Mouse (Mus musculus) lung, postnatal 4 days (tissue): ENCODE measurements at regions not wholly inside any gene's neighbourhood (a gene's known extent, or its start where the extent isn't known, plus 50 kb on each side); places are given as distances from the start of the nearest gene placed in this dataset.

Experiments used
- DNase-seq, 2 experiments: peaks; one replicate each; pipeline ENCODE4 v3.0.0; 2021

DNA sequence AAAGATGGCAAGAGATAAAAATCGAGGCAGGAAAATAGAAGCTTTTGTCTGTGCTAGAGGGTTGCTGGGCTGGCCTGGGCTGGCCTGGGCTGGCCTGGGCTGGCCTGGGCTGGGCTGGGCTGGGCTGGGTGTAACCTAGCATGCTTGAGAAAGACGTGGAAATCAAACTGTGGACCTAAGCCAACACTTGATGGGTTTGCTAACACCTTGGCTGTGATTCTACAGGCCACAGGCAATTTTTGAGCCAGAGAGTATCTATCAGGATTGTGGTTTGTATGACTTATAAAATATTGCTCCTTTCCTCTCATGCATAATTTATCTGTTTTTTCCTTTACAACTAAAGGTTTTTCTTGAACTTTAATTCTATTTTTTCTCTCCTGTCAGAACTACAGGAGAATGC lies 417.3 kb upstream of the Ccnh start:
- DNase-seq, result no peak

DNA sequence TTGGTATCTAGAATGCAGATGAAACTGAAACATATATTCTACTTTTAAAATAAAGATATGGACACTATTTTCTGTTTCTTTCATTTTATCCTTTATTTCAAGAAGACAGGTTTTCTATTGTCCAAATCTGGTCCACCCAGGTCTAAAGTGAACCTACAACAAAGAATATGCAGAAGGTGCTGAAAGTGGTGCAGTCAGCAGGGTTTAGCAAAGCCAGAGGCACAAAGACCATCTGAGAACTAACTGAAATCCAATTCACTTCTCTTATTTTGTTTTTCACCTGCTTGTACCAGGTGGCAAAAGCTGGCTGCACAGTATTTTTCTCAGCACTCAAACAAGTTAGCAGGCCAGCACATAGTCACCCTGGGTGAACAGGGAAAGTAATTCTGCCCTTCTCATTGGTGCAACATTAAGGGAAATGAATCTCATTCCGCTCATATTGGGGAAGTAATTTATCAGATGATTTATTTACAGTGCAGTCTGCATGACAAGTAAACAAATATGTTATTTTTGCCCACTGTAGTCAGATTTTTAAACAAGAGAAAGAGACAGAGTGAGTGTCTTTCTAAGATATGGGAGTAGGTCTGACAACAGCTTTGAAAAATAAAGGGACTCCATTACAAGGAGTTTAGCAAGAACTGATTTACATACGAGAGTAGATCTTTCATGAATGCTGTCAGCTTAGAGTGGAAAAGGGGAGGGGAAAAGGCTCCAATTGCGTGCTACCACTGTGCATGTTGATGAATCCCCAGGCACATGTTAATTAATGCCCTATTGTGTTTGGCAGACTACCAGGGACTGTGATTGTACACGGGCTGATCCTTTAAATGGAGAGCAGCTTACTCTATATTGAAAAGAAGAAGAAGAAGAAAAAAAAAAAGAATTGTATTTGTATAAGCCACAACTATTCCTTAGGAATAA lies 405.9 kb upstream of the Ccnh start:
- DNase-seq, result no peak

DNA sequence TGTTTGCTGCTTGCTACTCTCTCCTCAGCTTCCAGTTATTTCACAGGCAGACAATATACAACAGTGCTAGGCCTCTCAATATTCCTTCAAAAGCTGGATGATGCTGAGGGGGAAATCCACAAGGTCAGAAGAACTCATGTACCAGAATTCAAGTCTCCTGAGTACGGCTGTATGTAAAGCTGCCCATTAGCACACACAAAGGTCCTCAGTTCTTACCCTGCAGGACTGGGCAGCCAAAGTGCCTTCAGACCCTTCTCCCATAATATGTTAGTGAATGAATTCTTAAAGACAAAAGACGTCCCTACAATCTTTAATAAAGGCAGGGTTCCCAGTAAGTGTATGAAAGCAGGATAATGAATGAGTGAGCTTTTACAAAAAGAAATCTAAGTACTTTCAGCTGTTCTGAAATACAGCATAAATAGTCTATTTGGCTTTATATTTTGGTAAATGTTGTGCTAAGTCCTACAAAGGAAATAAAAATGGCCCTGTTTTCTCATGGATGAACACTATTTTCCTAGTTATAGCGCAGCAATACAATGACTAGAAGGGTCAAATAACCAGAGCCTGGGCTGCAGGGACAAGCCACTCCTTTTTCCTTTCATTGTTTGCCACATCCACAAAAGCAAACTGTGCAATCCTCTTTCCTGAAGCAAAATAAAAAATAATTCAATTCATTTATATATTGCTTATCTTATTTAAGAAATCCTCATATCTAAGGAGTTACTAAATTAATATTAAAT lies 384.8 kb upstream of the Ccnh start:
- no peak for DNase-seq

- no peak for DNase-seq
These were observed 384.0 kb upstream of the Ccnh start for GRCm38 (mm10) chr13:84805190-84805589.

DNA sequence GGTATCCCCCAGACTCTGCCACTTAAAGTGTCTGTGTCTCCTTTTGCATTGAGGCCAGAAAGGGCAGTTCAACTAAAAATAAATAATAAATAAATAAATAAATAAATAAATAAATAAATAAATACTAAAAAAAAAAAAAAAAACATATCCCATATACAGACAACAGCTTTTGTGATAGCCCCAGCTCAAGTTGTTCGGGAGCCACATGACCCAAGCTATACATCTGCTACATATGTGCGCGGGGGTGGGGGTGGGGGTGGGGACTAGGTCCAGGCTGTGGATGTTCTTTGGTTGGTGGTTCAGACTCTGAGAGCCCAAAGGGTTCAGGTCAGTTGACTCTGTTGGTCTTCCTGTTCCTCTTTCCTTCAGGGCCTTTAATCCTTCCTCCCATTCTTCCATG lies 379.6 kb upstream of the Ccnh start:
- no peak for DNase-seq
